Mouse (Mus musculus) neural tube, embryonic 14.5 days (tissue): Measurements from ENCODE around the gene Homez. TPM values are rescaled to one million over a fixed set of nuclear protein-coding genes. Genes with fewer than 3 reads are reported as not detected.

Experiments
- ATAC-seq: fragments of 200-750 bp; cut with Nextera tagmentation; 2 replicates; pipeline ENCODE4 v1.8.0; 2017; ENCODE audit warnings: low read depth, mild to moderate bottlenecking, moderate TSS enrichment, moderate library complexity
- H3K27ac ChIP-seq: fragments of 300-500 bp; sonication (generic); 2 replicates; pipeline ENCODE4 v1.5.1; 2014; ENCODE audit warnings: low read depth, mild to moderate bottlenecking, control low read depth, low read length, moderate library complexity, mixed read lengths
- H3K27me3 ChIP-seq: fragments of 300-500 bp; sonication (generic); 2 replicates; pipeline ENCODE4 v1.6.1; 2014; ENCODE audit warnings: low read length; ENCODE audit not compliant: control insufficient read depth, insufficient read depth
- H3K36me3 ChIP-seq: fragments of 300-500 bp; sonication (generic); 2 replicates; pipeline ENCODE4 v1.6.1; 2014; ENCODE audit warnings: low read length, mixed read lengths; ENCODE audit not compliant: control insufficient read depth, insufficient read depth
- H3K4me1 ChIP-seq: fragments of 300-500 bp; sonication (generic); 2 replicates; pipeline ENCODE4 v1.6.1; 2014; ENCODE audit warnings: low read length; ENCODE audit not compliant: control insufficient read depth, insufficient read depth
- H3K4me2 ChIP-seq: fragments of 300-500 bp; sonication (generic); 2 replicates; pipeline ENCODE4 v1.6.1; 2014; ENCODE audit warnings: mild to moderate bottlenecking, low read depth, low read length, control low read depth
- H3K4me3 ChIP-seq: fragments of 300-500 bp; sonication (generic); 2 replicates; pipeline ENCODE4 v1.5.1; 2014; ENCODE audit warnings: low read depth, low read length, control low read depth, mixed read lengths
- H3K9ac ChIP-seq: fragments of 300-500 bp; sonication (generic); replicated peaks from 2 replicates; pipeline ENCODE4 v1.6.1; 2014; ENCODE audit warnings: low read depth, mild to moderate bottlenecking, control low read depth, low read length, mixed read lengths
- H3K9me3 ChIP-seq: fragments of 300-500 bp; sonication (generic); 2 replicates; pipeline ENCODE4 v1.6.1; 2016; ENCODE audit warnings: low read length; ENCODE audit not compliant: control insufficient read depth
- WGBS: fragments of 180-500 bp; shearing (Covaris S2); extraction: QIAGEN DNeasy Blood & Tissue Kit; methylation state at CpG from one replicate; pipeline ENCODE4 v1.1.7; 2014; 5-methylcytosine and 5-hydroxymethylcytosine counted together
- polyA plus RNA-seq: library from polyadenylated mRNA; unstranded; fragments of >200 nt; fragmentation: Nextera tagmentation; extraction: Ambion mirVana; gene quantifications from 2 replicates; pipeline ENCODE4 v1.2.1, GENCODE M21; 2014

The Homez gene
- 10.0 and 11.7 TPM in 2 replicates for polyA plus RNA-seq

- H3K4me3 ChIP-seq: no peak within 1 kb of the TSS
- no peak within 1 kb of the TSS for H3K27ac ChIP-seq
- H3K4me1 ChIP-seq: peaks cover 7% of the 10 kb centered on the region
- no peak within 1 kb of the TSS for H3K4me2 ChIP-seq
- H3K9ac ChIP-seq: no peak within 1 kb of the TSS
- WGBS: 86% methylated on average over 5 of the region's 5 CpGs
- ATAC-seq: no peak
- H3K27me3 ChIP-seq: no peaks in the 10 kb centered on the region
- no peaks in the 10 kb centered on the region for H3K36me3 ChIP-seq
- H3K9me3 ChIP-seq: no peaks in the 10 kb centered on the region
These were observed at the start of gene Homez for GRCm38 (mm10) chr14:54870861-54871260. Homez (minus strand) TSS chr14:54870961.

GRCm38 (mm10) chr14:54920076-54920685 lies 49.4 kb upstream of the Homez start:
- H3K36me3 ChIP-seq: peaks cover 6% of the 10 kb centered on the region; the same call in 1 of the 2 replicates
- H3K4me2 ChIP-seq: no peak overlapping the region
- no peak overlapping the region for H3K4me3 ChIP-seq
- ATAC-seq: no peak
- no peaks in the 10 kb centered on the region for H3K27me3 ChIP-seq
- no peaks in the 10 kb centered on the region; the same call in 1 of the 2 replicates for H3K9me3 ChIP-seq
- H3K4me1 ChIP-seq: peaks cover 1% of the 10 kb centered on the region; the same call in 1 of the 2 replicates
- WGBS: 92% methylated on average over 16 of the region's 16 CpGs
- no peak overlapping the region for H3K9ac ChIP-seq
- no peak overlapping the region for H3K27ac ChIP-seq

GRCm38 (mm10) chr14:54913343-54913742 lies 42.6 kb upstream of the Homez start:
- peak overlapping the region; percentile 88 for H3K4me3 ChIP-seq
- WGBS: 16% methylated on average over 10 of the region's 10 CpGs
- ATAC-seq: no peak
- no peaks in the 10 kb centered on the region for H3K9me3 ChIP-seq
- H3K27ac ChIP-seq: peak overlapping the region; percentile 93
- peaks cover 24% of the 10 kb centered on the region for H3K36me3 ChIP-seq
- no peaks in the 10 kb centered on the region for H3K27me3 ChIP-seq
- peak overlapping the region; percentile 96 for H3K4me2 ChIP-seq
- peak overlapping the region; percentile 97 for H3K9ac ChIP-seq
- H3K4me1 ChIP-seq: peaks cover 20% of the 10 kb centered on the region; the same call in 1 of the 2 replicates

GRCm38 (mm10) chr14:54912886-54913285 lies 42.1 kb upstream of the Homez start, which contains the start of gene Slc22a17:
Slc22a17 (minus strand) TSS chr14:54913132.
- Histone ChIP-seq H3K27ac (peak within 1 kb of the TSS; percentile 93), H3K4me3 (peak within 1 kb of the TSS; percentile 88), H3K36me3 (peaks cover 29% of the 10 kb centered on the region), H3K9me3 (no peaks in the 10 kb centered on the region), H3K9ac (peak within 1 kb of the TSS; percentile 97), H3K27me3 (no peaks in the 10 kb centered on the region), H3K4me1 (peaks cover 20% of the 10 kb centered on the region; the same call in 1 of the 2 replicates), H3K4me2 (peak within 1 kb of the TSS; percentile 96)
- ATAC-seq: peak; percentile 98
- under 1% methylated on average over 24 of the region's 28 CpGs for WGBS

GRCm38 (mm10) chr14:54912109-54912850 lies 41.5 kb upstream of the Homez start:
- Histone ChIP-seq H3K4me2 (peak overlapping the region; percentile 96), H3K9me3 (no peaks in the 10 kb centered on the region), H3K36me3 (peaks cover 35% of the 10 kb centered on the region), H3K4me3 (peak overlapping the region; percentile 88), H3K4me1 (peaks cover 20% of the 10 kb centered on the region; the same call in 1 of the 2 replicates), H3K27me3 (no peaks in the 10 kb centered on the region), H3K27ac (peak overlapping the region; percentile 93), H3K9ac (peak overlapping the region; percentile 97)
- 2% methylated on average over 62 of the region's 69 CpGs for WGBS
- ATAC-seq: peak; percentile 70

GRCm38 (mm10) chr14:54908682-54909081 lies 37.9 kb upstream of the Homez start:
- Histone ChIP-seq H3K4me1 (peaks cover 18% of the 10 kb centered on the region; the same call in 1 of the 2 replicates), H3K27me3 (no peaks in the 10 kb centered on the region), H3K36me3 (peaks cover 51% of the 10 kb centered on the region), H3K9me3 (no peaks in the 10 kb centered on the region), H3K4me2 (no peak overlapping the region), H3K27ac (no peak overlapping the region), H3K4me3 (no peak overlapping the region), H3K9ac (no peak overlapping the region)
- 83% methylated on average over 7 of the region's 7 CpGs for WGBS
- ATAC-seq: no peak

- no peak overlapping the region for H3K4me2 ChIP-seq
- no peak overlapping the region for H3K27ac ChIP-seq
- no peaks in the 10 kb centered on the region for H3K27me3 ChIP-seq
- H3K36me3 ChIP-seq: peaks cover 36% of the 10 kb centered on the region
- no peak overlapping the region for H3K9ac ChIP-seq
- 93% methylated on average over 4 of the region's 4 CpGs for whole genome bisulfite sequencing
- no peaks in the 10 kb centered on the region for H3K4me1 ChIP-seq
- no peak overlapping the region for H3K4me3 ChIP-seq
- no peak for ATAC-seq
- H3K9me3 ChIP-seq: no peaks in the 10 kb centered on the region
These were observed 32.9 kb upstream of the Homez start for GRCm38 (mm10) chr14:54903641-54904040.

- peak; percentile 75 for ATAC-seq
- Histone ChIP-seq H3K4me3 (no peak overlapping the region), H3K36me3 (peaks cover 38% of the 10 kb centered on the region), H3K4me2 (no peak overlapping the region), H3K27ac (no peak overlapping the region), H3K9ac (no peak overlapping the region), H3K27me3 (no peaks in the 10 kb centered on the region), H3K4me1 (0 out of 2 replicates have a peak, but pooled peaks cover 6% of the 10 kb centered on the region), H3K9me3 (no peaks in the 10 kb centered on the region)
- 0% methylated on average over 3 of the region's 3 CpGs for WGBS
These were observed 29.6 kb upstream of the Homez start for GRCm38 (mm10) chr14:54900383-54900782.

GRCm38 (mm10) chr14:54897445-54897844 lies 26.7 kb upstream of the Homez start:
- WGBS: 71% methylated on average over 2 of the region's 2 CpGs
- no peaks in the 10 kb centered on the region for H3K9me3 ChIP-seq
- H3K9ac ChIP-seq: no peak overlapping the region; the same call in 1 of the 2 replicates
- H3K4me2 ChIP-seq: no peak overlapping the region
- H3K27ac ChIP-seq: no peak overlapping the region
- H3K27me3 ChIP-seq: no peaks in the 10 kb centered on the region
- 0 out of 2 replicates have a peak, but pooled peaks cover 9% of the 10 kb centered on the region for H3K4me1 ChIP-seq
- no peak overlapping the region for H3K4me3 ChIP-seq
- peaks cover 31% of the 10 kb centered on the region for H3K36me3 ChIP-seq
- no peak for ATAC-seq
